Mouse (Mus musculus): ENCODE results near the gene Prcd. TPM values are rescaled to one million over a fixed set of nuclear protein-coding genes. Genes with fewer than 3 reads are reported as not detected.

Gene Prcd
- polyA plus RNA-seq, 1 experiment from 2014 or later, result 0.12 TPM

DNA sequence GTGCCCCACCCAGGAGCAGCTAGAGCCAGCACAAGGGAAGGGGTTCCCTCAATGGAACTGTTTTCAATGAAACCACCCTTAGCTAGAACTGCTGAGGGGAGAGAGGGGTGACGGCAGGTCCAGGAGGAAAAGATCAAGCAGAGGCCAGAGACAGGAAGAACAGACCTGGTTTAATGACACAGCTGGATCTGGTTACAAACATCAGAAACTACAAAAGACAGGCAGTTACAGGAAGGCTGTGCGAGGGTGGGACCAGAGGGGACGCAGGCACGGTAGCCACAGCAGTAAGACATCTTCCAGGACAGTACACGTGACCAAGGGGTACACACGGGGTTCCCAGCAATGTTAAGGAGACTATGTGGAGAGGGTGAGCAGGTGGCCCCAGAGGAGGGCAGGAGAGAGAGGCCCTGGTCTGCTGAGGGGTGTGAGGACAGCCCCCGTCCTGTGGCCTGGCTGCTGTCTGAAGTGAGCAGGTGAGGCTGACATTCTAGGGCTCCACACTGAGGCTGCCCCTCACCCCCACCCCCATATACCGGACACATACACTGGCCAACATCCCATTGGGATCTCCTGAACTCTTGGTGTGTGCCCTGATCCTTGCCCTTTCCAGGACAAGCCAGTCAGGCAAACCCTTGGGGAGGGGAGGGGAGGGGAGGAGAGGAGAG lies 7.8 kb upstream of the Prcd start:
- no peak overlapping the region for H3K4me3 ChIP-seq (ENCODE audit: low read depth, low read length)
- H3K4me1 ChIP-seq (ENCODE audit: control insufficient read depth, low read depth, low read length), result peaks cover 14% of the 10 kb centered on the region
- H3K36me3 ChIP-seq (ENCODE audit: control insufficient read depth, insufficient read depth), result no peaks in the 10 kb centered on the region
- peaks cover 4% of the 10 kb centered on the region; the same call in 1 of the 2 replicates for H3K27me3 ChIP-seq (ENCODE audit: control insufficient read depth, insufficient read depth, low read depth, low read length)
- H3K9me3 ChIP-seq (replicated peaks; ENCODE audit: control insufficient read depth, low read length), result no peaks in the 10 kb centered on the region
- no peak for ATAC-seq (ENCODE audit: low read depth)
- 63% methylated on average over 8 of the region's 8 CpGs for WGBS (ENCODE audit: insufficient replicate concordance)
- H3K27ac ChIP-seq (ENCODE audit: low read length), result no peak overlapping the region
- H3K9ac ChIP-seq (ENCODE audit: low read depth, low read length), result no peak overlapping the region
- no peak overlapping the region for H3K4me2 ChIP-seq (ENCODE audit: low read depth, low read length)

DNA sequence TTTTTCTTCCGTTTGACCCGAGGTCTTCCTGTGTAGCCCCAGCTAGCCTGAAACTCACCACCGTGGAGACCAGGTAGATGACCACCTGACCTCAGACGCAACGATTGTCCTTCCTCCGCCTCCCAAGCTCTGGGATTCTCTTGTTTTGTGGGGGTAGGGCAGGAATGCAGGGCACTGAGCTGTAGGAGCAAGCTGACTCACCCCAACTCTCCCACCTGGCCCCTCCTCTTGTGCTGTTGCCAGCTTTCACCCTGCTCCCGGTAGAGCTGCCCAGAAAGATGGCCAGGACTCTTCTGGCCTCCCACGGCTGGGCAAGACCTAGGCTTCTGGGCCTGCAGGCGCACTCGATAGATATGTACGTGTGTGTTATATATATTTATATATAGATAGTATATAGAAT lies 7.2 kb upstream of the Prcd start:
- 66% methylated on average over 11 of the region's 11 CpGs for WGBS (ENCODE audit: insufficient replicate concordance)
- no peaks in the 10 kb centered on the region for H3K9me3 ChIP-seq (replicated peaks; ENCODE audit: control insufficient read depth, low read length)
- no peaks in the 10 kb centered on the region for H3K36me3 ChIP-seq (ENCODE audit: control insufficient read depth, insufficient read depth)
- peaks cover 4% of the 10 kb centered on the region; the same call in 1 of the 2 replicates for H3K27me3 ChIP-seq (ENCODE audit: control insufficient read depth, insufficient read depth, low read depth, low read length)
- no peak overlapping the region for H3K4me2 ChIP-seq (ENCODE audit: low read depth, low read length)
- no peak overlapping the region for H3K9ac ChIP-seq (ENCODE audit: low read depth, low read length)
- no peak for ATAC-seq (ENCODE audit: low read depth)
- H3K4me3 ChIP-seq (ENCODE audit: low read depth, low read length), result no peak overlapping the region
- no peak overlapping the region for H3K27ac ChIP-seq (ENCODE audit: low read length)
- H3K4me1 ChIP-seq (ENCODE audit: control insufficient read depth, low read depth, low read length), result peaks cover 14% of the 10 kb centered on the region

- no peak overlapping the region for H3K27ac ChIP-seq (ENCODE audit: low read length)
- 68% methylated on average over 7 of the region's 7 CpGs for whole genome bisulfite sequencing (ENCODE audit: insufficient replicate concordance)
- no peak overlapping the region for H3K9ac ChIP-seq (ENCODE audit: low read depth, low read length)
- no peak overlapping the region for H3K4me2 ChIP-seq (ENCODE audit: low read depth, low read length)
- H3K9me3 ChIP-seq (replicated peaks; ENCODE audit: control insufficient read depth, low read length), result no peaks in the 10 kb centered on the region
- H3K4me1 ChIP-seq (ENCODE audit: control insufficient read depth, low read depth, low read length), result peaks cover 14% of the 10 kb centered on the region
- H3K27me3 ChIP-seq (ENCODE audit: control insufficient read depth, insufficient read depth, low read depth, low read length), result peaks cover 9% of the 10 kb centered on the region; the same call in 1 of the 2 replicates
- ATAC-seq (ENCODE audit: low read depth), result no peak
- no peak overlapping the region for H3K4me3 ChIP-seq (ENCODE audit: low read depth, low read length)
- no peaks in the 10 kb centered on the region for H3K36me3 ChIP-seq (ENCODE audit: control insufficient read depth, insufficient read depth)
Observed at GRCm38 (mm10) chr11:116646771-116647170, 6.6 kb upstream of the Prcd start.

DNA sequence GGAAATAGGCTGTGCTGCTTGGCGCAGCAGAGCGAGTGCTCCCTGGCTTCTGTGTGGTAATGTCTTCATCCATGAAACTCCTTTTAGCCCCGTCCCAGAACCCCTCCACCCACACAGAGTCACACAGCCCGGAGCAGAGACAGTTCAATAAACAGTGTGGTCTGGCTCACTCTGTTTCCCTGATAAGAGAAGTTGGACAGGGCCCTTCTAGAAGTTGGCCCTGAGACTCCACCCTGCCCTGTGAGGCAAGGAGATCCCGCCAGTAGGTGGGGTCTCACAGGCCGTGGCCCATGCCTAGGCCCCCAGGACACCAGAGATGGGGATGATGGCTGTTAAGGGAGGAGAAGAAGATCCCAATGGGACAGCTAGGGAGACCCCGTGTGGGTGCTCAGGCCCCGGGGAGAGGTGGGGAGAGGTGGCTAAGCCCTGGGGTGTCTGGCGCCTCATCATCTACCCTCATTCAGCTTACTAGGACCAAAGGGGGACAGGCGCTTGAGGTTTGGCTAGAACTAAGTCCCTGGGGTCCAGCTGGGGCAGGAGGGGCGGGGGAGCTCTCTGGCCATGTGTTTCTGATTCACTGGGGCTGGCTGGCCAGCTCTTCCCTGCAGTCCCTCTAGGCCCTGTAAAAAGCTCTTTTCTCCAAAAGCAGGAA lies 5.9 kb upstream of the Prcd start:
- ATAC-seq (ENCODE audit: low read depth), result peak; percentile 73
- Histone ChIP-seq H3K4me1 (ENCODE audit: control insufficient read depth, low read depth, low read length) (peaks cover 14% of the 10 kb centered on the region), H3K9me3 (replicated peaks; ENCODE audit: control insufficient read depth, low read length) (no peaks in the 10 kb centered on the region), H3K9ac (ENCODE audit: low read depth, low read length) (peak overlapping the region; percentile 40; the same call in 1 of the 2 replicates), H3K4me3 (ENCODE audit: low read depth, low read length) (no peak overlapping the region), H3K27me3 (ENCODE audit: control insufficient read depth, insufficient read depth, low read depth, low read length) (peaks cover 16% of the 10 kb centered on the region), H3K36me3 (ENCODE audit: control insufficient read depth, insufficient read depth) (no peaks in the 10 kb centered on the region), H3K27ac (ENCODE audit: low read length) (peak overlapping the region; percentile 22; the same call in 1 of the 2 replicates), H3K4me2 (ENCODE audit: low read depth, low read length) (no peak overlapping the region)
- 33% methylated on average over 11 of the region's 11 CpGs for WGBS (ENCODE audit: insufficient replicate concordance)

GRCm38 (mm10) chr11:116648213-116648921 lies 5.0 kb upstream of the Prcd start:
- Histone ChIP-seq H3K36me3 (ENCODE audit: control insufficient read depth, insufficient read depth) (no peaks in the 10 kb centered on the region), H3K27me3 (ENCODE audit: control insufficient read depth, insufficient read depth, low read depth, low read length) (peaks cover 25% of the 10 kb centered on the region), H3K4me1 (ENCODE audit: control insufficient read depth, low read depth, low read length) (peaks cover 13% of the 10 kb centered on the region), H3K9ac (ENCODE audit: low read depth, low read length) (no peak overlapping the region), H3K4me2 (ENCODE audit: low read depth, low read length) (no peak overlapping the region), H3K27ac (ENCODE audit: low read length) (no peak overlapping the region), H3K9me3 (replicated peaks; ENCODE audit: control insufficient read depth, low read length) (no peaks in the 10 kb centered on the region), H3K4me3 (ENCODE audit: low read depth, low read length) (no peak overlapping the region)
- no peak for ATAC-seq (ENCODE audit: low read depth)
- WGBS (ENCODE audit: insufficient replicate concordance), result 63% methylated on average over 18 of the region's 18 CpGs

DNA sequence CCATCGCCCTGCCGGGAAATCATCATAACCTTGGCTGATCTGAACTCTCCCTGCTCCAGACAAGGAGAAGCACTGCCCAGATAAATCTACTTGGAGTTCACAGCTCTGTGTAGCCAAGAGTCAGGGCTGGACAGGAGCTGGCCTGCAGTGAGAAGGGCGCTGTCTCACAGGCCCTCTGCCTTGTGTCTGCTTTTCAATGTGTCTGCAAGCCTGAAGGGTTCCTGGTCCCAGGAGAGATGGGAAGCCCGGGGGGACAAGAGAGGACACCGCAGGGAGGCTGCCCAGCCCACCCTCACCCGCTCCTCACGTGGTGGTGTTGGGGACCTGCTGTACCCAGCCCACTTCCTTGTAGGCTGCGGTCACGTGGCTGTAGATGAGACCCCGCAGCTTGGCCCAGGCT lies 4.4 kb upstream of the Prcd start:
- peaks cover 16% of the 10 kb centered on the region for H3K4me1 ChIP-seq (ENCODE audit: control insufficient read depth, low read depth, low read length)
- H3K27ac ChIP-seq (ENCODE audit: low read length), result no peak overlapping the region
- no peak overlapping the region for H3K9ac ChIP-seq (ENCODE audit: low read depth, low read length)
- no peaks in the 10 kb centered on the region for H3K36me3 ChIP-seq (ENCODE audit: control insufficient read depth, insufficient read depth)
- H3K9me3 ChIP-seq (replicated peaks; ENCODE audit: control insufficient read depth, low read length), result no peaks in the 10 kb centered on the region
- ATAC-seq (ENCODE audit: low read depth), result no peak
- no peak overlapping the region for H3K4me3 ChIP-seq (ENCODE audit: low read depth, low read length)
- WGBS (ENCODE audit: insufficient replicate concordance), result 74% methylated on average over 10 of the region's 10 CpGs
- peaks cover 27% of the 10 kb centered on the region for H3K27me3 ChIP-seq (ENCODE audit: control insufficient read depth, insufficient read depth, low read depth, low read length)
- H3K4me2 ChIP-seq (ENCODE audit: low read depth, low read length), result no peak overlapping the region

DNA sequence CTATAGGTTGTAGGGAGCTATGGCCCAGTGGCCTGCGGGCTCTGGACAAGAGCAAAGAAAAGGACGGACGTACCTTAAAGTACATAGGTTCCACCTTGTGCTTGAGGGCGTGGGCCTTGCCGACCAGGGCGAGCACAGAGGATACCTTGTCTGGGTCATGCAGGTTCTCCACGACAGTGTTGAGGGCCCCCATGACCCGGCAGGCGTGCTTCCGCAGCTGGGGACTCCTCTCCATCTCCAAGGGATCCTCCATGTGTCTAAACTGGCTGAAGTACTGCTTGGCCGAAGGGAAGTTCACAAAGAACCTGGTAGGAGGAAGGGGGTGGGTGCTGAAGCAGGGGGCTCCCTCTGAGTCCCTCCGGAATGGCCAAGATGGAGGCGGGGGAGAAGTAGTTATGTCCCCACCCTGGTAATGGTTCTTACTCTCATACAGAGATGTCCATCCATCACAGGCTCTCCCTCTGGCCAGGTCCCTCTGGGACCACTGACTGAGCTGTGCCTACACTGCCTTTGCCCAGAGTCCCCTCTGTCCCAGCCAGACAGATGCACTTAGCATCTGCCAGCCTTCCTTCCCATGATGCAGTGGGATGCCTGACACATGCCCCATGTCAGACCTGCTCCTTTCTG lies 3.5 kb upstream of the Prcd start:
- ATAC-seq (ENCODE audit: low read depth), result no peak
- WGBS (ENCODE audit: insufficient replicate concordance), result 74% methylated on average over 13 of the region's 13 CpGs
- peaks cover 16% of the 10 kb centered on the region for H3K4me1 ChIP-seq (ENCODE audit: control insufficient read depth, low read depth, low read length)
- no peaks in the 10 kb centered on the region for H3K9me3 ChIP-seq (replicated peaks; ENCODE audit: control insufficient read depth, low read length)
- no peak overlapping the region for H3K4me3 ChIP-seq (ENCODE audit: low read depth, low read length)
- H3K36me3 ChIP-seq (ENCODE audit: control insufficient read depth, insufficient read depth), result no peaks in the 10 kb centered on the region
- no peak overlapping the region for H3K27ac ChIP-seq (ENCODE audit: low read length)
- no peak overlapping the region for H3K4me2 ChIP-seq (ENCODE audit: low read depth, low read length)
- H3K27me3 ChIP-seq (ENCODE audit: control insufficient read depth, insufficient read depth, low read depth, low read length), result peaks cover 36% of the 10 kb centered on the region
- no peak overlapping the region for H3K9ac ChIP-seq (ENCODE audit: low read depth, low read length)

- 64% methylated on average over 8 of the region's 8 CpGs for WGBS (ENCODE audit: insufficient replicate concordance)
- Histone ChIP-seq H3K27me3 (ENCODE audit: control insufficient read depth, insufficient read depth, low read depth, low read length) (peaks cover 41% of the 10 kb centered on the region), H3K9ac (ENCODE audit: low read depth, low read length) (no peak overlapping the region), H3K4me3 (ENCODE audit: low read depth, low read length) (no peak overlapping the region), H3K9me3 (replicated peaks; ENCODE audit: control insufficient read depth, low read length) (no peaks in the 10 kb centered on the region), H3K4me2 (ENCODE audit: low read depth, low read length) (no peak overlapping the region), H3K36me3 (ENCODE audit: control insufficient read depth, insufficient read depth) (no peaks in the 10 kb centered on the region), H3K4me1 (ENCODE audit: control insufficient read depth, low read depth, low read length) (peaks cover 16% of the 10 kb centered on the region), H3K27ac (ENCODE audit: low read length) (no peak overlapping the region)
- ATAC-seq (ENCODE audit: low read depth), result no peak
Observed at GRCm38 (mm10) chr11:116650811-116651210, 2.5 kb upstream of the Prcd start.
